Mouse (Mus musculus): ENCODE measurements around the gene Eif4g3. TPM values are rescaled to one million over a fixed set of nuclear protein-coding genes. Genes with fewer than 3 reads are reported as not detected.

Gene Eif4g3
- polyA plus RNA-seq, 1 experiment from 2014 or later, result 57.3 TPM

GRCm38 (mm10) chr4:138100456-138100855 lies 107.6 kb downstream of the Eif4g3 start:
- 91% methylated on average over 7 of the region's 7 CpGs for WGBS
- no peaks in the 10 kb centered on the region for H3K4me1 ChIP-seq (replicated peaks; ENCODE audit: control insufficient read depth, insufficient read depth, low read length)
- no peak overlapping the region for H3K4me2 ChIP-seq (ENCODE audit: low read depth, low read length, severe bottlenecking)
- no peak for DNase-seq (ENCODE audit: low spot score)
- H3K36me3 ChIP-seq (ENCODE audit: control insufficient read depth, insufficient read depth, low read length), result peaks cover 2% of the 10 kb centered on the region; the same call in 1 of the 2 replicates
- no peak overlapping the region for H3K27ac ChIP-seq (ENCODE audit: low read depth, low read length)
- ATAC-seq (replicated peaks; ENCODE audit: low FRiP score), result no peak
- H3K9me3 ChIP-seq (ENCODE audit: control insufficient read depth, low read length), result no peaks in the 10 kb centered on the region
- H3K4me3 ChIP-seq (ENCODE audit: low read depth, low read length), result no peak overlapping the region
- H3K9ac ChIP-seq (ENCODE audit: low read length), result no peak overlapping the region
- no peaks in the 10 kb centered on the region for H3K27me3 ChIP-seq (ENCODE audit: control insufficient read depth, insufficient read depth, low read length)

- Histone ChIP-seq H3K4me3 (ENCODE audit: low read depth, low read length) (no peak overlapping the region), H3K9me3 (ENCODE audit: control insufficient read depth, low read length) (no peaks in the 10 kb centered on the region), H3K36me3 (ENCODE audit: control insufficient read depth, insufficient read depth, low read length) (peaks cover 2% of the 10 kb centered on the region; the same call in 1 of the 2 replicates), H3K27me3 (ENCODE audit: control insufficient read depth, insufficient read depth, low read length) (no peaks in the 10 kb centered on the region), H3K27ac (ENCODE audit: low read depth, low read length) (no peak overlapping the region), H3K9ac (ENCODE audit: low read length) (no peak overlapping the region), H3K4me2 (ENCODE audit: low read depth, low read length, severe bottlenecking) (no peak overlapping the region), H3K4me1 (replicated peaks; ENCODE audit: control insufficient read depth, insufficient read depth, low read length) (no peaks in the 10 kb centered on the region)
- WGBS, result 90% methylated on average over 10 of the region's 10 CpGs
- DNase-seq (ENCODE audit: low spot score) (no peak), ATAC-seq (replicated peaks; ENCODE audit: low FRiP score) (no peak)
Measured at GRCm38 (mm10) chr4:138101795-138102194, 109.0 kb downstream of the Eif4g3 start.

GRCm38 (mm10) chr4:138102413-138102812 lies 109.6 kb downstream of the Eif4g3 start:
- Histone ChIP-seq H3K4me1 (replicated peaks; ENCODE audit: control insufficient read depth, insufficient read depth, low read length) (no peaks in the 10 kb centered on the region), H3K27ac (ENCODE audit: low read depth, low read length) (no peak overlapping the region), H3K9me3 (ENCODE audit: control insufficient read depth, low read length) (no peaks in the 10 kb centered on the region), H3K36me3 (ENCODE audit: control insufficient read depth, insufficient read depth, low read length) (peaks cover 2% of the 10 kb centered on the region; the same call in 1 of the 2 replicates), H3K4me2 (ENCODE audit: low read depth, low read length, severe bottlenecking) (no peak overlapping the region), H3K9ac (ENCODE audit: low read length) (no peak overlapping the region), H3K27me3 (ENCODE audit: control insufficient read depth, insufficient read depth, low read length) (no peaks in the 10 kb centered on the region), H3K4me3 (ENCODE audit: low read depth, low read length) (no peak overlapping the region)
- no peak for ATAC-seq (replicated peaks; ENCODE audit: low FRiP score)
- no peak for DNase-seq (ENCODE audit: low spot score)
- 89% methylated on average over 3 of the region's 3 CpGs for WGBS

GRCm38 (mm10) chr4:138104967-138105366 lies 112.1 kb downstream of the Eif4g3 start:
- no peaks in the 10 kb centered on the region for H3K9me3 ChIP-seq (ENCODE audit: control insufficient read depth, low read length)
- H3K9ac ChIP-seq (ENCODE audit: low read length), result no peak overlapping the region
- DNase-seq (ENCODE audit: low spot score) (no peak), ATAC-seq (replicated peaks; ENCODE audit: low FRiP score) (no peak)
- no peaks in the 10 kb centered on the region for H3K4me1 ChIP-seq (replicated peaks; ENCODE audit: control insufficient read depth, insufficient read depth, low read length)
- H3K27ac ChIP-seq (ENCODE audit: low read depth, low read length), result no peak overlapping the region
- no peak overlapping the region for H3K4me3 ChIP-seq (ENCODE audit: low read depth, low read length)
- H3K36me3 ChIP-seq (ENCODE audit: control insufficient read depth, insufficient read depth, low read length), result peaks cover 5% of the 10 kb centered on the region; the same call in 1 of the 2 replicates
- H3K4me2 ChIP-seq (ENCODE audit: low read depth, low read length, severe bottlenecking), result no peak overlapping the region
- 94% methylated on average over 3 of the region's 3 CpGs for WGBS
- H3K27me3 ChIP-seq (ENCODE audit: control insufficient read depth, insufficient read depth, low read length), result no peaks in the 10 kb centered on the region

- ATAC-seq (replicated peaks; ENCODE audit: low FRiP score), result no peak
- Histone ChIP-seq H3K4me3 (ENCODE audit: low read depth, low read length) (no peak overlapping the region), H3K27me3 (ENCODE audit: control insufficient read depth, insufficient read depth, low read length) (no peaks in the 10 kb centered on the region), H3K36me3 (ENCODE audit: control insufficient read depth, insufficient read depth, low read length) (peaks cover 5% of the 10 kb centered on the region; the same call in 1 of the 2 replicates), H3K4me1 (replicated peaks; ENCODE audit: control insufficient read depth, insufficient read depth, low read length) (no peaks in the 10 kb centered on the region), H3K9me3 (ENCODE audit: control insufficient read depth, low read length) (no peaks in the 10 kb centered on the region), H3K27ac (ENCODE audit: low read depth, low read length) (no peak overlapping the region), H3K4me2 (ENCODE audit: low read depth, low read length, severe bottlenecking) (no peak overlapping the region), H3K9ac (ENCODE audit: low read length) (no peak overlapping the region)
- DNase-seq (ENCODE audit: low spot score), result no peak
- WGBS, result 89% methylated on average over 7 of the region's 7 CpGs
Measured at GRCm38 (mm10) chr4:138107441-138108409, 114.9 kb downstream of the Eif4g3 start.

- Histone ChIP-seq H3K9me3 (ENCODE audit: control insufficient read depth, low read length) (no peaks in the 10 kb centered on the region), H3K4me3 (ENCODE audit: low read depth, low read length) (no peak overlapping the region), H3K36me3 (ENCODE audit: control insufficient read depth, insufficient read depth, low read length) (peaks cover 3% of the 10 kb centered on the region; the same call in 1 of the 2 replicates), H3K27me3 (ENCODE audit: control insufficient read depth, insufficient read depth, low read length) (no peaks in the 10 kb centered on the region), H3K4me1 (replicated peaks; ENCODE audit: control insufficient read depth, insufficient read depth, low read length) (no peaks in the 10 kb centered on the region), H3K27ac (ENCODE audit: low read depth, low read length) (no peak overlapping the region), H3K9ac (ENCODE audit: low read length) (no peak overlapping the region), H3K4me2 (ENCODE audit: low read depth, low read length, severe bottlenecking) (no peak overlapping the region)
- no peak for DNase-seq (ENCODE audit: low spot score)
- no peak for ATAC-seq (replicated peaks; ENCODE audit: low FRiP score)
- 91% methylated on average over 2 of the region's 2 CpGs for WGBS
Measured at GRCm38 (mm10) chr4:138108541-138108940, 115.7 kb downstream of the Eif4g3 start.

- H3K36me3 ChIP-seq (ENCODE audit: control insufficient read depth, insufficient read depth, low read length), result peaks cover 3% of the 10 kb centered on the region; the same call in 1 of the 2 replicates
- H3K4me3 ChIP-seq (ENCODE audit: low read depth, low read length), result no peak overlapping the region
- H3K27ac ChIP-seq (ENCODE audit: low read depth, low read length), result no peak overlapping the region
- no peak overlapping the region for H3K4me2 ChIP-seq (ENCODE audit: low read depth, low read length, severe bottlenecking)
- H3K4me1 ChIP-seq (replicated peaks; ENCODE audit: control insufficient read depth, insufficient read depth, low read length), result no peaks in the 10 kb centered on the region
- ATAC-seq (replicated peaks; ENCODE audit: low FRiP score) (no peak), DNase-seq (ENCODE audit: low spot score) (no peak)
- 62% methylated on average over 3 of the region's 3 CpGs for whole genome bisulfite sequencing
- H3K9me3 ChIP-seq (ENCODE audit: control insufficient read depth, low read length), result no peaks in the 10 kb centered on the region
- H3K27me3 ChIP-seq (ENCODE audit: control insufficient read depth, insufficient read depth, low read length), result no peaks in the 10 kb centered on the region
- H3K9ac ChIP-seq (ENCODE audit: low read length), result no peak overlapping the region
Measured at GRCm38 (mm10) chr4:138109332-138109731, 116.5 kb downstream of the Eif4g3 start.

- no peak overlapping the region for H3K4me2 ChIP-seq (ENCODE audit: low read depth, low read length, severe bottlenecking)
- no peaks in the 10 kb centered on the region for H3K27me3 ChIP-seq (ENCODE audit: control insufficient read depth, insufficient read depth, low read length)
- H3K4me3 ChIP-seq (ENCODE audit: low read depth, low read length), result no peak overlapping the region
- no peak overlapping the region for H3K9ac ChIP-seq (ENCODE audit: low read length)
- H3K27ac ChIP-seq (ENCODE audit: low read depth, low read length), result no peak overlapping the region
- DNase-seq (ENCODE audit: low spot score) (no peak), ATAC-seq (replicated peaks; ENCODE audit: low FRiP score) (no peak)
- WGBS, result 84% methylated on average over 5 of the region's 5 CpGs
- H3K9me3 ChIP-seq (ENCODE audit: control insufficient read depth, low read length), result no peaks in the 10 kb centered on the region
- no peaks in the 10 kb centered on the region for H3K4me1 ChIP-seq (replicated peaks; ENCODE audit: control insufficient read depth, insufficient read depth, low read length)
- H3K36me3 ChIP-seq (ENCODE audit: control insufficient read depth, insufficient read depth, low read length), result peaks cover 3% of the 10 kb centered on the region; the same call in 1 of the 2 replicates
Measured at GRCm38 (mm10) chr4:138111858-138112257, 119.0 kb downstream of the Eif4g3 start.

All from forebrain, embryonic 11.5 days (tissue).